Mouse (Mus musculus) heart, postnatal 14 days (tissue): Measurements from ENCODE around the gene Acvr1. TPM values are rescaled to one million over a fixed set of nuclear protein-coding genes. Genes with fewer than 3 reads are reported as not detected.

Experiments used
- DNase-seq, 2 experiments: peaks; one replicate each; pipeline ENCODE4 v3.0.0; 2021 to 2022
- intact Hi-C: fragments of 180-260 bp; cut with DNase I; formaldehyde crosslinking; loops from one replicate; pipeline ENCODE4 v1.15.1; 2025
- total RNA-seq, 2 experiments: library from RNA; stranded (reverse); gene quantifications; 2 replicates each; pipeline ENCODE4 v1.2.3; 2021

Gene Acvr1
- total RNA-seq, 2 experiments from 2014 or later = 18.5 to 22.0 TPM

GRCm38 (mm10) chr2:58350657-58351056, 216.3 kb downstream of the Acvr1 start:
- DNase-seq = no peak
- intact Hi-C loops = no loop called here

Other genes with a start within 250 kb of the Acvr1 start
- 1 to 10 TPM in 1 of 2 experiments, under 1 TPM in 1; 0.32 to 2.5 TPM for gene Acvr1c, start 209.3 kb downstream of the Acvr1 start, total RNA-seq
- gene Gm17409, start 97.0 kb downstream of the Acvr1 start, total RNA-seq = not detected
- gene Upp2, start 141 bp upstream of the Acvr1 start, total RNA-seq = 1 to 10 TPM; 2.4 to 2.9 TPM